Mouse (Mus musculus): ENCODE measurements around the gene Ranbp10. TPM values are rescaled to one million over a fixed set of nuclear protein-coding genes. Genes with fewer than 3 reads are reported as not detected.

Ranbp10 gene
- polyA plus RNA-seq, 1 experiment from 2014 or later = 11.2 TPM

- H3K4me3 ChIP-seq (ENCODE audit: low read depth, low read length) = no peak overlapping the region
- no peak overlapping the region for H3K4me2 ChIP-seq (ENCODE audit: low read depth, low read length)
- no peak overlapping the region for H3K27ac ChIP-seq (replicated peaks; ENCODE audit: low read depth, low read length)
- H3K9me3 ChIP-seq (replicated peaks; ENCODE audit: control insufficient read depth, low read length) = no peaks in the 10 kb centered on the region
- no peaks in the 10 kb centered on the region for H3K36me3 ChIP-seq (replicated peaks; ENCODE audit: control insufficient read depth, insufficient read depth, low read depth, low read length)
- DNase-seq (ENCODE audit: low spot score) (no peak), ATAC-seq (replicated peaks; ENCODE audit: insufficient number of reproducible peaks, low FRiP score, low TSS enrichment, low read depth) (no peak)
- no peaks in the 10 kb centered on the region for H3K27me3 ChIP-seq (ENCODE audit: control insufficient read depth, insufficient read depth, low read length)
- H3K9ac ChIP-seq (replicated peaks; ENCODE audit: low read length) = no peak overlapping the region
- WGBS = 93% methylated on average over 1 of the region's 1 CpGs
- no peaks in the 10 kb centered on the region for H3K4me1 ChIP-seq (ENCODE audit: control insufficient read depth, insufficient read depth, low read length)
Observed at GRCm38 (mm10) chr8:105795785-105796184, 31.4 kb downstream of the Ranbp10 start.

- Histone ChIP-seq H3K9ac (replicated peaks; ENCODE audit: low read length) (no peak overlapping the region), H3K4me3 (ENCODE audit: low read depth, low read length) (no peak overlapping the region), H3K4me1 (ENCODE audit: control insufficient read depth, insufficient read depth, low read length) (no peaks in the 10 kb centered on the region), H3K27me3 (ENCODE audit: control insufficient read depth, insufficient read depth, low read length) (no peaks in the 10 kb centered on the region), H3K36me3 (replicated peaks; ENCODE audit: control insufficient read depth, insufficient read depth, low read depth, low read length) (no peaks in the 10 kb centered on the region), H3K4me2 (ENCODE audit: low read depth, low read length) (no peak overlapping the region), H3K27ac (replicated peaks; ENCODE audit: low read depth, low read length) (no peak overlapping the region), H3K9me3 (replicated peaks; ENCODE audit: control insufficient read depth, low read length) (no peaks in the 10 kb centered on the region)
- WGBS = 91% methylated on average over 3 of the region's 3 CpGs
- no peak for ATAC-seq (replicated peaks; ENCODE audit: insufficient number of reproducible peaks, low FRiP score, low TSS enrichment, low read depth)
- DNase-seq (ENCODE audit: low spot score) = no peak
Observed at GRCm38 (mm10) chr8:105794009-105794598, 33.0 kb downstream of the Ranbp10 start.

DNA sequence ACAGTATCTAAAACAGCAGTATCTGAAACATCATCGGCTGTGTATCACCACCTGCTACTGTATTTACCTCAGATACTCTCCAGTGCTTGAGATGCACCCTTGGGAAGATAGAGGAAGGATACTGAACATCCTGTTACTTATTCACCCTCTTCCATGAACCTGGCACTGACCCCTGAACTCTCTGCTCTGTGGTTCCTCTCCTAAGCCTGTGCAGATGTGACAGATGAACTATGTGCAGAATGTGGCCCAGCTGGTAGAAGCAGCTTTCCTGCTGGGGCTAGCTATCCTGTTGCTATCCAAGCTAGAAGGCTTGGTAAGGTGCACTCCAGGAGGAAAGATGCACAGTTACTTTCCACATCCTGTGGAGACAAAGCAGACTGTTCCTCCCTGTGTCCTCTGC is 33.8 kb downstream of the Ranbp10 start:
- Histone ChIP-seq H3K9me3 (replicated peaks; ENCODE audit: control insufficient read depth, low read length) (no peaks in the 10 kb centered on the region), H3K4me2 (ENCODE audit: low read depth, low read length) (no peak overlapping the region), H3K27me3 (ENCODE audit: control insufficient read depth, insufficient read depth, low read length) (no peaks in the 10 kb centered on the region), H3K4me1 (ENCODE audit: control insufficient read depth, insufficient read depth, low read length) (no peaks in the 10 kb centered on the region), H3K27ac (replicated peaks; ENCODE audit: low read depth, low read length) (no peak overlapping the region), H3K9ac (replicated peaks; ENCODE audit: low read length) (no peak overlapping the region), H3K4me3 (ENCODE audit: low read depth, low read length) (no peak overlapping the region), H3K36me3 (replicated peaks; ENCODE audit: control insufficient read depth, insufficient read depth, low read depth, low read length) (no peaks in the 10 kb centered on the region)
- WGBS = 96% methylated on average over 1 of the region's 1 CpGs
- DNase-seq (ENCODE audit: low spot score) (no peak), ATAC-seq (replicated peaks; ENCODE audit: insufficient number of reproducible peaks, low FRiP score, low TSS enrichment, low read depth) (no peak)

- no peaks in the 10 kb centered on the region for H3K27me3 ChIP-seq (ENCODE audit: control insufficient read depth, insufficient read depth, low read length)
- no peak for ATAC-seq (replicated peaks; ENCODE audit: insufficient number of reproducible peaks, low FRiP score, low TSS enrichment, low read depth)
- no peak overlapping the region for H3K4me2 ChIP-seq (ENCODE audit: low read depth, low read length)
- no peaks in the 10 kb centered on the region for H3K9me3 ChIP-seq (replicated peaks; ENCODE audit: control insufficient read depth, low read length)
- H3K4me1 ChIP-seq (ENCODE audit: control insufficient read depth, insufficient read depth, low read length) = no peaks in the 10 kb centered on the region
- DNase-seq (ENCODE audit: low spot score) = no peak
- no peak overlapping the region for H3K4me3 ChIP-seq (ENCODE audit: low read depth, low read length)
- no peak overlapping the region for H3K27ac ChIP-seq (replicated peaks; ENCODE audit: low read depth, low read length)
- H3K9ac ChIP-seq (replicated peaks; ENCODE audit: low read length) = no peak overlapping the region
- no peaks in the 10 kb centered on the region for H3K36me3 ChIP-seq (replicated peaks; ENCODE audit: control insufficient read depth, insufficient read depth, low read depth, low read length)
Observed at GRCm38 (mm10) chr8:105789626-105790025, 37.5 kb downstream of the Ranbp10 start.

- no peak for DNase-seq (ENCODE audit: low spot score)
- no peak overlapping the region for H3K27ac ChIP-seq (replicated peaks; ENCODE audit: low read depth, low read length)
- H3K9ac ChIP-seq (replicated peaks; ENCODE audit: low read length) = no peak overlapping the region
- no peak overlapping the region for H3K4me3 ChIP-seq (ENCODE audit: low read depth, low read length)
- no peak for ATAC-seq (replicated peaks; ENCODE audit: insufficient number of reproducible peaks, low FRiP score, low TSS enrichment, low read depth)
- no peaks in the 10 kb centered on the region for H3K4me1 ChIP-seq (ENCODE audit: control insufficient read depth, insufficient read depth, low read length)
- no peak overlapping the region for H3K4me2 ChIP-seq (ENCODE audit: low read depth, low read length)
- H3K9me3 ChIP-seq (replicated peaks; ENCODE audit: control insufficient read depth, low read length) = no peaks in the 10 kb centered on the region
- no peaks in the 10 kb centered on the region for H3K27me3 ChIP-seq (ENCODE audit: control insufficient read depth, insufficient read depth, low read length)
- 68% methylated on average over 4 of the region's 4 CpGs for WGBS
- H3K36me3 ChIP-seq (replicated peaks; ENCODE audit: control insufficient read depth, insufficient read depth, low read depth, low read length) = no peaks in the 10 kb centered on the region; the same call in 1 of the 2 replicates
Observed at GRCm38 (mm10) chr8:105788927-105789326, 38.2 kb downstream of the Ranbp10 start.

DNA sequence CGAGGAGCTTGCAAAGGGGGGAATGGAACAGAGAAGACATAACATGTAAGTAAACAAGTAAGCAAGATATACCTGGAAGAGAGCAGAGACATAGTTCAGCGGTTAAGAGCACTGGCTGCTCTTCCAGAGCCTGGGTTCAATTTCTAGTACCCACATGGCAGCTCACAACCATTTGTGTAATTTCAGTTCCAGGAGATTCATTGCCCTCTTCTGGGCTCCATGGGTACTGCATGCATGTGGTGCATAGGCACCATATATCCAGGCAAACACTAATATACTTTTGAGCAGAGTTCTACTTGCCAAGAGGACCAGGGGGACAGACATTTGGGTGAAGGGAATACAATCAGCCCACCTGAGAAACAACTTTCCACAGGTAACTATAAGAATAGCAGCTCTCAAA is 38.9 kb downstream of the Ranbp10 start:
- no peak for ATAC-seq (replicated peaks; ENCODE audit: insufficient number of reproducible peaks, low FRiP score, low TSS enrichment, low read depth)
- WGBS = 86% methylated on average over 2 of the region's 2 CpGs
- no peaks in the 10 kb centered on the region for H3K9me3 ChIP-seq (replicated peaks; ENCODE audit: control insufficient read depth, low read length)
- peak; percentile 66 for DNase-seq (ENCODE audit: low spot score)
- no peaks in the 10 kb centered on the region; the same call in 1 of the 2 replicates for H3K36me3 ChIP-seq (replicated peaks; ENCODE audit: control insufficient read depth, insufficient read depth, low read depth, low read length)
- H3K9ac ChIP-seq (replicated peaks; ENCODE audit: low read length) = no peak overlapping the region
- H3K4me3 ChIP-seq (ENCODE audit: low read depth, low read length) = no peak overlapping the region
- no peak overlapping the region for H3K27ac ChIP-seq (replicated peaks; ENCODE audit: low read depth, low read length)
- H3K27me3 ChIP-seq (ENCODE audit: control insufficient read depth, insufficient read depth, low read length) = no peaks in the 10 kb centered on the region
- no peak overlapping the region for H3K4me2 ChIP-seq (ENCODE audit: low read depth, low read length)
- H3K4me1 ChIP-seq (ENCODE audit: control insufficient read depth, insufficient read depth, low read length) = no peaks in the 10 kb centered on the region

- Histone ChIP-seq H3K9me3 (replicated peaks; ENCODE audit: control insufficient read depth, low read length) (no peaks in the 10 kb centered on the region), H3K9ac (replicated peaks; ENCODE audit: low read length) (no peak overlapping the region), H3K27ac (replicated peaks; ENCODE audit: low read depth, low read length) (no peak overlapping the region), H3K4me2 (ENCODE audit: low read depth, low read length) (no peak overlapping the region), H3K27me3 (ENCODE audit: control insufficient read depth, insufficient read depth, low read length) (no peaks in the 10 kb centered on the region), H3K36me3 (replicated peaks; ENCODE audit: control insufficient read depth, insufficient read depth, low read depth, low read length) (peaks cover 8% of the 10 kb centered on the region), H3K4me1 (ENCODE audit: control insufficient read depth, insufficient read depth, low read length) (no peaks in the 10 kb centered on the region), H3K4me3 (ENCODE audit: low read depth, low read length) (no peak overlapping the region)
- ATAC-seq (replicated peaks; ENCODE audit: insufficient number of reproducible peaks, low FRiP score, low TSS enrichment, low read depth) (no peak), DNase-seq (ENCODE audit: low spot score) (no peak)
- WGBS = 86% methylated on average over 5 of the region's 5 CpGs
Observed at GRCm38 (mm10) chr8:105780298-105780697, 46.9 kb downstream of the Ranbp10 start.

DNA sequence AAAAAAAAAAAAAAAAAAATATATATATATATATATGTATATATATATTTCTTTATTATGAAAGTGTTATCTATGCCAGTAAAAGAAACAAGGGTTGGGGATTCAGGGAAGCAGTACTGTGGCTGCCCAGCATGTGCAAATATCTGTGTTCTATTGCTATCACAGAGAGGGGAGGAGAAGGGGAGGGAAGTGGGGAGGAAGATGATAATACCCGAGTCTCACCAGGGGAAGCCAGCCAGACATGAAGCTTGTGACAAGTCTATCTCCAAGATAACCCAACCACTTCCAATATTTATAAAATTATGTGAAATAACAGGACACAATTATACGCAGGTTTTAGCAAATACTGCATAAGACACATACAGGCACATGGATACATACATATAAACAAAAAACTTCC is 49.3 kb downstream of the Ranbp10 start:
- Histone ChIP-seq H3K9me3 (replicated peaks; ENCODE audit: control insufficient read depth, low read length) (no peaks in the 10 kb centered on the region), H3K4me1 (ENCODE audit: control insufficient read depth, insufficient read depth, low read length) (no peaks in the 10 kb centered on the region), H3K4me3 (ENCODE audit: low read depth, low read length) (no peak overlapping the region), H3K4me2 (ENCODE audit: low read depth, low read length) (no peak overlapping the region), H3K27me3 (ENCODE audit: control insufficient read depth, insufficient read depth, low read length) (no peaks in the 10 kb centered on the region), H3K36me3 (replicated peaks; ENCODE audit: control insufficient read depth, insufficient read depth, low read depth, low read length) (peaks cover 13% of the 10 kb centered on the region), H3K9ac (replicated peaks; ENCODE audit: low read length) (no peak overlapping the region), H3K27ac (replicated peaks; ENCODE audit: low read depth, low read length) (no peak overlapping the region)
- ATAC-seq (replicated peaks; ENCODE audit: insufficient number of reproducible peaks, low FRiP score, low TSS enrichment, low read depth) (no peak), DNase-seq (ENCODE audit: low spot score) (no peak)
- WGBS = 84% methylated on average over 2 of the region's 2 CpGs
